Mouse (Mus musculus): ENCODE results near the gene Casz1. TPM values are rescaled to one million over a fixed set of nuclear protein-coding genes. Genes with fewer than 3 reads are reported as not detected.
A peak's percentile ranks its signal among the peaks of the same experiment; 100 is the strongest.

Gene Casz1
- total RNA-seq, 2 experiments from 2014 or later, result 3.1 to 6.3 TPM

DNA sequence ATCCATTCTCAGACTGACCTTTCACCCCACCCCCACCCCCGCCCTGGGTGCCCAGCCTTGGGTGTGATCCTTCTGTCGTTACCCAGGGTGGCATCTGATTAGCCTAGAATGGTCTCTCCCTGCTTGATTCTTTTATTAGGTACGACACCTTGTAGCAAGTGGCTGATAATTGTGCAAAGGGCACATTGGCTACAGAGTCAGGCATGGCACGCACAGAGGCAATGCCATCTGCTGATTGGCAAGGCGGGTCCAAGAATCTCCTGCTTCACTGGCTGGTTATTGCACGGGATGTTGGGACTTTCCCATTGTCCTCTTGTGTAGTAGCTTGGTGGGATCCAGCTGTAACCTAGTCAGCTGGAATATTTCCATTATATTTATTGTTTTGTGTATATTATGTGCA, 33.4 kb downstream of the Casz1 start:
- ATAC-seq (replicated peaks; ENCODE audit: poor library complexity, severe bottlenecking), result no peak

- ATAC-seq (replicated peaks; ENCODE audit: poor library complexity, severe bottlenecking), result no peak
Measured at GRCm38 (mm10) chr4:148842302-148842701, 38.1 kb downstream of the Casz1 start.

DNA sequence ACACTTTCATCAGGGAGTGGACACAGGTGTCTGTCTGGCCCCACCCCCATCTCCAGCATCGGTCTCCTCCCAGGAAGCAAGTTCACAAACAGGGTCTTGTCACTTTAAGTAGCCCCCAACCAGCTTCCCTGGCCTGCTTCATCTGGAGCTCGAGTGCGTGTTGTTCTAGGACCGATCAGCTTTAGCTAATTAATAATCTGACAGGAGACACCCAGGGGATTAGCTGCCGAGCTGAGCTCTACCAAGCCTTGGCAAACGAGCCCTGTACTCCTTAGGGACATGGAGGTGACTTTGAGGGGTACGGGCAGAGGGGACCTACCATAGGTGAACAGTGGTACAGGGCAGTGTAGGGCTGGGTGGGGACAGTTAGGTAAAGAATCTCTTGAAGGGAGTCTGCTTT, 40.7 kb downstream of the Casz1 start:
- ATAC-seq (replicated peaks; ENCODE audit: poor library complexity, severe bottlenecking), result no peak

DNA sequence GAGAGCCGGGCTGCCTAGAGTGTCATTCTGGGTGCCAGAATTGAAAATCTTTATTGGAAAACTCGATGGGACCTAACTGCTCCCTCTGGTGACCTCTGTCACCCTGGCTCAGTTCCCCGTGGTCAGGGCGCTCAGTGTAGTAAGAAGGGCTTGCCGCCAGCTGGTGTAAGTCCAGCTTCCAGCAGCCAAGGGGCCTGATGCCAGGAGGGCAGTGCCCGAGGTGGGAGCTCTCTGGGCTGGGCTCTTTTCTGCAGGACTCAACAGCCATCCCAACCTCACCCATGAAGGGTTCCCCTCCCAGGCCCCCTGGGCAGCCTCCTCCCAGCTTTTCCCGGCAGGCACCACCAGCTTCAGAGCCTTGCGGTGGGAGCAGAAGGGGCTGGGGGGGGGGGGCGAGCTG, 42.0 kb downstream of the Casz1 start:
- ATAC-seq (replicated peaks; ENCODE audit: poor library complexity, severe bottlenecking), result 0 out of 2 replicates have a peak, but pooled peaks have one; percentile 28

DNA sequence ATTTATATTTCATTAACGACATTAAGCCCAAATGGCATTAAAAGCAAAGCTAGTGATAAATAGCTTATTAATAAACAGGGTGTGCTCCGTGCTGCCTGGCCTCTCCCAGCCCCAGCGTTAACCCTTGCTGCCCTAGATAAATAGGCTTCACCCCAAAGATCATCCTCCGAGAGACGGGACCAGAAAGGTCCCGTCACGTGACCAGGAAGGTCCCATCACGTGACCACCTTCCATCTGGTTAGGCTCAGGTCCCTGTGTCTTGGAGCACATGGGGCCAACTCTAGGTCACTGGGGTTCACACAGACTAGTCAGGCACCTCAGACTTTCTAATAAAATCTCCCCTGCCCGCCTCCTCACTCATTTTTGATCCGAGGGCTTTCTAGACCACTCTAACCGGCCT, 42.5 kb downstream of the Casz1 start:
- no peak for ATAC-seq (replicated peaks; ENCODE audit: poor library complexity, severe bottlenecking)

- no peak for ATAC-seq (replicated peaks; ENCODE audit: poor library complexity, severe bottlenecking)
Measured at GRCm38 (mm10) chr4:148847636-148848035, 43.4 kb downstream of the Casz1 start.

DNA sequence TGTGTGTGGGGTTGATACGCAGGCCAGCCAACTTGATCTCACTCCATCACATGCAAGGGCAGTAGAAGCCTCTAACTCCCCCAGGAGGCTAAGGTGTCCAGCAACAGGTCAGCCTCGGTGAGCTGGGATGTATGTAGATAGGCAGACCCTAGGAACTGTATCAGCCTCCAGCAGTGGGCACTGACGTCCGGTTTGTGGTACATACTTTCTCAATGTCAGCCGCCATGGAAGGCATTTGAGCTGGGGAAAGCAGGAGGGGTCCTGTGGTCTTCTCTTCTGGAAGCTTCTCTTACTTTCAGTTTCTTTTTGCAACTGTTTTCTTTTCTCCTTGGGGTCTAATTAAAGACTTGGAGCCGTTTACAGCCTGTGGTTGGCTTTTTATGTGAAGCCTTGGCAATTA, 45.2 kb downstream of the Casz1 start:
- peak; percentile 49 for ATAC-seq (replicated peaks; ENCODE audit: poor library complexity, severe bottlenecking)

GRCm38 (mm10) chr4:148853057-148853456, 48.8 kb downstream of the Casz1 start:
- ATAC-seq (replicated peaks; ENCODE audit: poor library complexity, severe bottlenecking), result no peak

DNA sequence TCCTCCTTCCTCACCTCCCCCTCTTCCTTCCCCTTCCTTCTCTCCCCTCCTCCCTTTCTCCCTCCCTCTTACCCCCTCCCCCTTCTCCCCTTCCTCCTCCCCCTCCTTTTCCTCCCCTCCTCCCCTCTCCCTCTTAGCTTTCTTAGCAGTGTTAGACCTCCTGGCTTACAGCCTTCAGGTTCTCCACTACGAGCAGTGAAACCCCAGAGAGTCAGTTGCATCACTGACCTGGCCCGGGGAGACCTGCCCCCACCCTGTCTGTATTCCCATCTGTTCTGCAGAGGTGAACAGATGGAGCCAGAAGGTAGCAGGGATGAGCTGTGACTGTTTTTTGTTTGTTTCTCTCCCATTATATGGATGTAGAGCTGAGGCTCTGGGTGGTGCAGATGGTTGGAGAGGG, 49.9 kb downstream of the Casz1 start:
- no peak for ATAC-seq (replicated peaks; ENCODE audit: poor library complexity, severe bottlenecking)

DNA sequence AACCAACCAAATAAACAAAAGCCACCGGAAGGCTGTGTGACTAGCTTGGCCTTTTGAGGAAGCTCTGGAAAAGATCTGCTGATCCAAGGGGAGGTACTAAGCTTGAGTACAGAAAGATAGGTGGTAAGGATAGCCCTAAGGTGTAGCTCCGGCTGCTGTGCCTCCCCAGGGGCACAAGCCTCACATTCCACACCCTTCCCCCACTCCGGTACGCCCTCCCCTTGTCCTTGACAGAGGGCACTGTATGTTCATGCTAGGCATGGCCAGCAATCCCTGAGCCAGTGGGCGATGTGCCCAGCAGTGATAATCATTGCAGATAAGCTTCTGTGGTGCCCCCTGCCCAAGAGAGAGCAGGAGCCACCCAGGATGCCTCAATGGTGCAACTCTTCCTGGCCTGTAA, 51.3 kb downstream of the Casz1 start:
- ATAC-seq (replicated peaks; ENCODE audit: poor library complexity, severe bottlenecking), result no peak

GRCm38 (mm10) chr4:148856216-148856615, 52.0 kb downstream of the Casz1 start:
- ATAC-seq (replicated peaks; ENCODE audit: poor library complexity, severe bottlenecking), result no peak

DNA sequence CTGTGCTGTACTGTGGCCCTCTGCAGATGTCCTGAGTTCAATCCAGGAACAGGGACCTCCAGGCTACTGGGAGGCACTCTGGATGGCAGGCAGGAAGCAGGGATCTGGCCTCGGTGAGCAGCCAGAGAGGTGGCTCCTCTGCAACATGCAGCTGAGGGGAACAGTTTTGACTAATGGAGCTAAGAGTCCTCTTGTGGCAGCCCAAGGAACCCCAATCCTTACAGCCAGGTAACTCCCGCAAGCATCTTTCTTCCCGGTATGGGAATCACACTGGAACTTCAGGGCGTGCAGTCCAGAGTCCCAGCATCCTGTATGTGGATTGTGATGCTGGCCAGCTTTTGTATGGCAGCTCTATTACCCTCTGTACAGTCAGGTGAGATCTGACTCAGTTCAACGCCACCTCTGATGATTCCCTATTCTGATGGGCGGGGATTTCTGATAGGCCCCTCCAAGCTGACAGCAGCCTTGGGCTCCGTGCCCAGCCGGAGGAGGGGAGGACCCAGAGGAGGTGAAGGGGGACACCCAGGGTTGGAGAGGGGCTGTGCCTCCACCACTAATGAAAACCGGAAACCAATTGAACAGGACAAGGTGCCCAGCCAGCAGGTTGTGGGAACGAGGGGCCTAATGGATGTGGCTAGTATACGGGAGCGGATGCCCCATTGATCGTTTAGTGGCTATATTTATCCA, 53.3 kb downstream of the Casz1 start:
- ATAC-seq (replicated peaks; ENCODE audit: poor library complexity, severe bottlenecking), result no peak

DNA sequence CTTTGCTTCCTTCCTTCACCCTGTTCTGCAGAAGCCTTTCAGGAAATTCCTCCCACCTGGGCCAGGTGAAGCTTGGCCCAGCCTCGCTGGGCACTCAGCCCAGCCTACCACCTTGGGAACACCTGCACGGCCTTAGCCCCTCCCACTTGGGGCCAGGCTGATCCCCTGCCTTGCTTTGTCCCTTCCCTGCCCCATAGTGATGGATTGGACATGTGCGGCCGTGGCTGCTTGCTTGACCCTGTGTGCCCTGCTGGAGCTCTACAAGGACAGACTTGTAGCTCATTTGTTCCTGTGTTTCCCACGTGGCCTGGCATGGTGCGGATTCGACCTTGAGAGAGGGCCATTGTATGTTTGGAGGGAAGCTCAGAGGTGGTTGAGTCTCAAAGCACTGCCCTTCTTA, 54.0 kb downstream of the Casz1 start:
- no peak for ATAC-seq (replicated peaks; ENCODE audit: poor library complexity, severe bottlenecking)

- no peak for ATAC-seq (replicated peaks; ENCODE audit: poor library complexity, severe bottlenecking)
Measured at GRCm38 (mm10) chr4:148859415-148859814, 55.2 kb downstream of the Casz1 start.

DNA sequence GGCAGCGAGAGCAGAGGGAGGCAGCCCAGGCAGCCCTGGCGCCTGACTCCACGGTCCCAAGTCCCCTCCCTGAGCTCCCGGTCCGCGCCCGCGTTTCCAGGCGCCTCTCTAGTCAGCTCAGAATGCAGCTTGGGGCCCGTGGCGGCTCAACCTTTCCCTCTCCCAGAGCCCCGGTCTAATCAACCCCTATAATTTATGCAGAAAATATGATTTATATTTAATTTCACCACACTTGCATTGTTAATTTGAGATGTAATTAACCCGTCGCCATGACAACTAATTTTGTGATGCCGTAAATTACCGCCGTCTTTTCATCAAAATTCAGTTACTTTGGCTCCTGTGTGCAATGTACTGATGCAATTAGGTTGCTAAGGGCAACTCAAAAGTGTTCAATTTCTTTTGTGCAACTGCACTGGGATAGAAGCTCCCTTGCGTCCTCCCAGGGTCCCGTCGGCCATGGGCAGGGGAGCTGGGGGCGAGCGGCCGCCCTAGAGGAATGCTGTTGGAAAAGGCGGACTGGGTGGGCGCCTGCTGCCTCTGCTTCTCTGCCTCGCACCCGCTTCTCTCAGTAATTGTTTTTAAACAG, 55.8 kb downstream of the Casz1 start:
- no peak for ATAC-seq (replicated peaks; ENCODE audit: poor library complexity, severe bottlenecking)

DNA sequence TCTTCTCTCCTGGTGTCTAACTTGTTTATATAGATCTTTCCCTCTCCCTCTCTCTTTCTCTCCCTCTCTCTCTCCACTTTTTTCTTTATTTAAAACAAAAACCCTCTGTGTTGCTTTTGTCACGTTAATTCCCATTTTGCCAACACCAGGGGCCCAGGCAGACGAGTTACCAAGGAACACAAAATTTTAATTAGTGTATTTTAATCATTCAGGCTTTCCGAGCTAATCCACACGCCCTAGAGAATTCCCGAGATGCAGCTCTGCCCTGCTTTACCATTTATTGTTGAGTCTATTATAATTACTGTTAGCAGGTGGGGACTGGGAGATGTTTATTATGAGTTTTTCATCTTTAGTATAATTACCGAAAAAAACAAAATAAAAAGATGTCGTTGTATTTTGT, 56.4 kb downstream of the Casz1 start:
- ATAC-seq (replicated peaks; ENCODE audit: poor library complexity, severe bottlenecking), result no peak

DNA sequence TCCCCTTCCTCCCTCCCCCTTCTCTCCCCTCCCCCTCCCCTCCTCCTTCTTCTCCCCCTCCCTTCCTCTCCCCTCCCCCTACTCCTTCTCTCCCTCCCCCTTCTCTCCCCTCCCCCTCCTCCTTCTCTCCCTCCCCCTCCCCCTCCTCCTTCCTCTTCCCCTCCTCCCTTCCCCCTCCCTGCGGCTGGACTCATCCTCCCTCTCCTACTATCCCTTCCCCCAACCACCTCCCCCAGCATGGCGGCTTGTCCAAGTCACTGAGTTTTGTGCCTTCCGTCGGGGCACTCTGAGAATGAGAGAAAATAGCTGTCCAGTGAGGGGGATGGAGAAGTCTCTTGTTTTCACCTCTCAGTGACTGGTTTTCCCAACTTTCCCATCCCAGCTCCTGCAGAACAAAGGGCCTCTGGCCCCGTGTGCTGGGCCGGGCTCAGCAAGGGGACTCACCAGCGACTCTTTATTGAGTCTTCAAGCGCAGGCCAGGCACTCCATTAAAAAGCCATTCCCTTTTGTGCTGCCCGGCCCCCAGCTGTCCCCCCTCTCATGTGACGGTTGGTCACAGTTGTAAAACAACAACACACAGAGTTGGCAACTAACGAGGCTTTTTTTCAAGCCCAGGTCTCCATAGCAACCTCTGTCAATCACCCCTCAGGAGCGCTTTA, 62.7 kb downstream of the Casz1 start:
- ATAC-seq (replicated peaks; ENCODE audit: poor library complexity, severe bottlenecking), result no peak

- ATAC-seq (replicated peaks; ENCODE audit: poor library complexity, severe bottlenecking), result no peak
Measured at GRCm38 (mm10) chr4:148867721-148868397, 63.6 kb downstream of the Casz1 start.

GRCm38 (mm10) chr4:148869566-148869965, 65.3 kb downstream of the Casz1 start:
- ATAC-seq (replicated peaks; ENCODE audit: poor library complexity, severe bottlenecking), result no peak

- ATAC-seq (replicated peaks; ENCODE audit: poor library complexity, severe bottlenecking), result no peak
Measured at GRCm38 (mm10) chr4:148870496-148870895, 66.3 kb downstream of the Casz1 start.

DNA sequence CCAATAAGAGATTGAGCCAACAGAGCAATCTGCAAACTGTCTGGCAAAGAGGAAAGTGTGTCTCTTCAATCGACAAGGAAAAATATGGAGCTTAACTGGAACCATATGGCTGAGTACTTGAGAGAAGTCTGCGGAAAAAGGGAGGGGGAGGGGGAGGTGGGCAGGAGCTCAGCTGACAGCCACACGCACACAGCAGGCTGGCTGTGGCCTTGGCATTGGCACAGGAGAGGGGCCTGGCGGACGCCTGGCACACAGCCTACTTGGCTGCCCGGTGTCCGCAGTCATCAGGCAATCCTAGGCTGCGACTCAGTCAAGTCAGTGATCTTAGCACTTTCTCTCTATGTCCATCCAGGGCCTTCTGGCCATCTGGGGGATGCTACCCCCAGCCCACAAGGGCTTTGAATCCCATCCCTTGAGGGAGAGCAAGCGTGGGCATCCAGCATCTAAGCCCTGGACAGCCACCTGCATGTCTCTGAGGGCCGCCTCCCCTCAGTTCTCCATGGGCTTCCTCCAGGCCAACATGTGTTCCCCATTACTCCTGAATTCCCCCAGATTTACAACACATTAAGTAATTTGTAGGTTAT, 67.6 kb downstream of the Casz1 start:
- no peak for ATAC-seq (replicated peaks; ENCODE audit: poor library complexity, severe bottlenecking)
